Mouse (Mus musculus) lung, postnatal 0 days (tissue): Measurements from ENCODE around the gene Car11.

ENCODE experiments used
- CTCF ChIP-seq: IDR thresholded peaks from 2 replicates; pipeline ENCODE4 v1.5.1; 2016; ENCODE audit warnings: antibody characterized with exemption, mild to moderate bottlenecking
- EP300 ChIP-seq: IDR thresholded peaks from 2 replicates; pipeline ENCODE4 v1.6.1; 2016; ENCODE audit warnings: antibody characterized with exemption, mild to moderate bottlenecking, control low read depth

DNA sequence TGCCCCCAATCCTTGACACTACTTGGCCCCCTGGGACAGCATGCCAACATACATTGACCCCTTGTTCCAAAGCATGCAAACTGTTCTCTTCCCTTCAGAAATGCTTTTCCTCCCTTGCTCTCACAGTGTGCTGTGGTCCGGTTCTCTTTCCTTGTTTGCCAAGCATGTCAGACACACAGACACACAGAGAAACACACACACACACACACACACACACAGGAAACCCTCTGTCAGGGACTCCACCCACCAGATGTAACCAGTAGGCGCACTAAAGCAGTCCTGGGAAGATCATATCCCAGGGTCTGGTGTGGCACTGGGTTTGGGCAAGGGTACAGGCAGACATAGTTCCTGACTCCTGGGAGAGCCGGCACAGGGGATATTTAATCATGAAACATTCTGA, 12.8 kb upstream of the Car11 start:
- TF ChIP-seq EP300 (0 out of 2 replicates have a peak, but pooled peaks have one; percentile 14), CTCF (no peak)
